Mouse (Mus musculus): Measurements from ENCODE around the gene St3gal2.
"Not testable (repeated sequence)": the region's sequence is repeated elsewhere in the genome, so short reads cannot be mapped to it uniquely, and the experiment has no call there.

The St3gal2 gene

GRCm38 (mm10) chr8:110997547-110998531 is 78.1 kb downstream of the St3gal2 start, which contains the start of gene Ddx19a:
TSS of gene Ddx19a (minus strand) at chr8:110997800.
- DNase-seq = peak; percentile 86

- DNase-seq = not testable (repeated sequence)
Observed at GRCm38 (mm10) chr8:111010230-111010991, 90.7 kb downstream of the St3gal2 start.

Measured in kidney, adult 9 months (tissue).